Mouse (Mus musculus) embryonic facial prominence, embryonic 11.5 days (tissue): ENCODE data around the gene Cwc25. TPM values are rescaled to one million over a fixed set of nuclear protein-coding genes. Genes with fewer than 3 reads are reported as not detected.
"Not testable (repeated sequence)": the region's sequence is repeated elsewhere in the genome, so short reads cannot be mapped to it uniquely, and the experiment has no call there.

Source experiments
- ATAC-seq: fragments of 200-750 bp; cut with Nextera tagmentation; replicated peaks from 2 replicates; pipeline ENCODE4 v1.8.0; 2017; ENCODE audit warnings: low read depth; ENCODE audit not compliant: insufficient number of reproducible peaks, low FRiP score, low TSS enrichment
- DNase-seq: peaks from one replicate; pipeline ENCODE4 v3.0.0-alpha.2; 2015; ENCODE audit warnings: low spot score
- H3K27ac ChIP-seq: fragments of 300-500 bp; sonication (generic); replicated peaks from 2 replicates; pipeline ENCODE4 v1.5.1; 2014; ENCODE audit warnings: mild to moderate bottlenecking, low read depth, low read length, control low read depth
- H3K27me3 ChIP-seq: fragments of 300-500 bp; sonication (generic); 2 replicates; pipeline ENCODE4 v1.6.1; 2014; ENCODE audit warnings: mild to moderate bottlenecking, low read length, moderate library complexity, mixed read lengths; ENCODE audit not compliant: control insufficient read depth, insufficient read depth
- H3K36me3 ChIP-seq: fragments of 300-500 bp; sonication (generic); replicated peaks from 2 replicates; pipeline ENCODE4 v1.6.1; 2014; ENCODE audit warnings: low read depth, mild to moderate bottlenecking, low read length, moderate library complexity, mixed read lengths; ENCODE audit not compliant: control insufficient read depth, insufficient read depth
- H3K4me1 ChIP-seq: fragments of 300-500 bp; sonication (generic); 2 replicates; pipeline ENCODE4 v1.6.1; 2014; ENCODE audit warnings: low read length, mixed read lengths; ENCODE audit not compliant: control insufficient read depth, insufficient read depth
- H3K4me2 ChIP-seq: fragments of 300-500 bp; sonication (generic); 2 replicates; pipeline ENCODE4 v1.6.1; 2014; ENCODE audit warnings: low read depth, mild to moderate bottlenecking, control low read depth, low read length, moderate library complexity
- H3K4me3 ChIP-seq: fragments of 300-500 bp; sonication (generic); 2 replicates; pipeline ENCODE4 v1.5.1; 2014; ENCODE audit warnings: low read depth, low read length, control low read depth
- H3K9ac ChIP-seq: fragments of 300-500 bp; sonication (generic); replicated peaks from 2 replicates; pipeline ENCODE4 v1.6.1; 2014; ENCODE audit warnings: mild to moderate bottlenecking, control low read depth, low read length
- H3K9me3 ChIP-seq: fragments of 300-500 bp; sonication (generic); replicated peaks from 2 replicates; pipeline ENCODE4 v1.6.1; 2016; ENCODE audit warnings: mild to moderate bottlenecking, low read length, inconsistent platforms, mixed read lengths; ENCODE audit not compliant: control insufficient read depth
- WGBS: fragments of 180-500 bp; shearing (Covaris S2); extraction: QIAGEN DNeasy Blood & Tissue Kit; methylation state at CpG from one replicate; pipeline ENCODE4 v1.1.7; 2014; 5-methylcytosine and 5-hydroxymethylcytosine counted together
- polyA plus RNA-seq: library from polyadenylated mRNA; unstranded; fragments of >200 nt; fragmentation: Nextera tagmentation; extraction: Ambion mirVana; gene quantifications from 2 replicates; pipeline ENCODE4 v1.2.1, GENCODE M21; 2014

Cwc25 gene
- polyA plus RNA-seq, 1 experiment from 2014 or later, result 13.1 TPM

DNA sequence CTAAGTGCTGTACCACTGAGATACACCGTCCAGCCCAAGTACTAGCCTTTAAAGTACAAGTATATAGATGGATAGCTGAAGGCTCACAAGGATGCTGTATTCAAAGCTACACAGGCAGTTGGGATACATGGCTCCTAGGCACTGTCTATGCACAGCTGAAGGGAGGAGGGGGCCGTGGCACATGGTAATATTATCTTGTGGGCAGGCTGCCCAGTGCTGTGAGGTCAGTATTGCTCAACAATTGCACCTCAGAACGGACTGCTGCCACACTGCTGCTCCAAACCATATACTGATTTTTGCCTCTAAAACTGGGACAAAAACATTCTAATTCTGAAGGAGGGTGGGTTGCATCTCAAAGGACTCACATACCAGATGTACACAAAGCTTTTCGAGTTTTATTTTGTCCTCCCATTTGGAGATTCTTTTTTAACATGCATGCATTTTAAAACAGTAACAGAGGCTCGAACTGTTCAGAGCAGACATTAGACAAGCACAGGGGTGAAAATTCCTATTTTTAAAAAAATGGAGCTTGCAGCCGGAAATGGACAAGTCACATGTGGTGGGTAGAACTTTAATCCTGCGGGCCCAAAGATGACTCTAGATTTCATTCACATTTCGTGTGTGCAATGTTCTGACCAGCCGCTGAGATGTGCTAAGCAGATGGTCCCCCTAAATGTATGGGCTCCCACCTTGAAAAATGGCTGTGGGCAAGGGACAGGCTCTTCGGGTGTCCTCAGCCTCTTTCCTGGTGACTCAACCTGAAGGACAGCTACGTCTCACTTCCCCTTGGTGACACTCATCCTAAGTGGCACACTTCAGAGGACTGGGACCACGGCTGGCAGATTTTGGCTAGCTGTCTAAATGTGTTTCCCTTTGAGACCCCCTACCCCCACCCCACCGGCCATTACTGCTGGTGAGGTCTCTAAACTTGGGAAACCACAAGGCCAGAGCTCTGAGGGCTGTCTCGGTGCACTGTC is 51.3 kb downstream of the Cwc25 start:
- no peak overlapping the region for H3K4me3 ChIP-seq
- H3K4me1 ChIP-seq, result no peaks in the 10 kb centered on the region
- H3K27me3 ChIP-seq, result no peaks in the 10 kb centered on the region
- ATAC-seq (no peak), DNase-seq (no peak)
- 91% methylated on average over 14 of the region's 14 CpGs for WGBS
- no peak overlapping the region for H3K4me2 ChIP-seq
- H3K27ac ChIP-seq, result no peak overlapping the region
- H3K36me3 ChIP-seq, result peaks cover 12% of the 10 kb centered on the region; the same call in 1 of the 2 replicates
- H3K9me3 ChIP-seq, result no peaks in the 10 kb centered on the region
- H3K9ac ChIP-seq, result no peak overlapping the region

DNA sequence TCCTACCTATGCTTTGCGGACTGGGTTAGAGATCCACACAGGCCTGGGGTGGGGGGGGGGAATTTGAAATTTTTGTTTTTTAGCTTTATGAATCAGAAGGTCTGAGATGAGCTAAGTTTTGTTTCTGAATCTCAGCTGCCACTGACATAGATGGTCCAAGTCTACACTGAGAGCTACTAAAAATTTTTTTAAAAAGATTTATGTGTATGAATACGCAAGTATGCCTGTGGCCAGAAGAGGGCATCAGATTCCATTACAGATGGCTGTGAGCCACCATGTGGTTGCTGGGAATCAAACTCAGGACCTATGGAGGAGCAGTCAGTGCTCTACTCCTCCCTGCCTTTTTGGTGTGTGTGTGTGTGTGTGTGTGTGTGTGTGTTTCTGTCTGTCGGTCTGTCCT is 52.0 kb downstream of the Cwc25 start:
- no peaks in the 10 kb centered on the region for H3K4me1 ChIP-seq
- no peak overlapping the region for H3K4me2 ChIP-seq
- no peaks in the 10 kb centered on the region for H3K9me3 ChIP-seq
- H3K4me3 ChIP-seq, result no peak overlapping the region
- H3K36me3 ChIP-seq, result peaks cover 10% of the 10 kb centered on the region; the same call in 1 of the 2 replicates
- 93% methylated on average over 3 of the region's 3 CpGs for WGBS
- no peak for DNase-seq
- ATAC-seq, result no peak
- H3K27ac ChIP-seq, result no peak overlapping the region
- H3K9ac ChIP-seq, result no peak overlapping the region
- H3K27me3 ChIP-seq, result no peaks in the 10 kb centered on the region

DNA sequence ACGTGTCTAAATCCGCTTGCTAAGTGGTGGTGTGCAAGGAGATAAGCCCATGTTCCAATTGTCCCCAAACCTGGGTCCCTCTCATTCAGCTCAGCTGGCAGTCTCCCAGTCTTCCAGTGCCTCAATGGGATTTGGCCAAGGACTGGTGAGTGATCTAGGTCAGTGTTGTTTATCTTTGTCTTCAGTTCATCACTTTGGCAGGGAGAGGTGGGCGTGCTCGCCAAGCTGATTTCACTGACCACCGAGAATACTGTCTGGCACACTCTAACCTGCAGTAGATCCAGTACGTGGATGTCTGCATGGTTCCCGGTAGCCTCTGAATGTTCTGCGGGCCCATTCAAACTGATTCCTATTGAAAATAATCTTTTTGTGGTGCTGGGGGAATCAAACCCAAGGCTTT is 52.5 kb downstream of the Cwc25 start:
- H3K4me1 ChIP-seq, result no peaks in the 10 kb centered on the region
- no peak overlapping the region for H3K9ac ChIP-seq
- no peaks in the 10 kb centered on the region for H3K27me3 ChIP-seq
- DNase-seq (no peak), ATAC-seq (no peak)
- H3K9me3 ChIP-seq, result no peaks in the 10 kb centered on the region
- no peak overlapping the region for H3K4me2 ChIP-seq
- WGBS, result 91% methylated on average over 8 of the region's 8 CpGs
- H3K36me3 ChIP-seq, result peaks cover 8% of the 10 kb centered on the region; the same call in 1 of the 2 replicates
- H3K4me3 ChIP-seq, result no peak overlapping the region
- H3K27ac ChIP-seq, result no peak overlapping the region

DNA sequence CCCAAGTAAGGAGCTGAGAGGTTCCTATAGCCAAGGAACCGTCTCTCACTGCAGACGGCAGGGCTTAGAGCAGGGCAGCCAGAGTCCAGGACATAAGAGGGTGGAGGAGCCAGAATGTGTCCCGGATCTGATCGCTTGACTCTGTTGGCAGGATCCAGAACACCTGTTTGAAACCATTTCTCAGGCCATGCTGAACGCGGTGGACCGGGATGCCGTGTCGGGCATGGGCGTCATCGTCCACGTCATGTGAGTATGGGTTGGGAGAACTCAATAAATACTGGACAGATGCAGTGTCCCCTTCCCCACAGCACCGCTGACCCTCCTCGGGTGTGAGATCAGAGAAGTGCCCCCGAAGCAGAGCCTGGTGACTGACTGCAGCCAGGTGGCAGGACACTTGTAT is 54.1 kb downstream of the Cwc25 start:
- ATAC-seq, result no peak
- WGBS, result 96% methylated on average over 15 of the region's 15 CpGs
- Histone ChIP-seq H3K4me1 (no peaks in the 10 kb centered on the region), H3K9me3 (no peaks in the 10 kb centered on the region), H3K36me3 (peaks cover 8% of the 10 kb centered on the region; the same call in 1 of the 2 replicates), H3K4me2 (no peak overlapping the region), H3K4me3 (no peak overlapping the region), H3K27me3 (no peaks in the 10 kb centered on the region), H3K9ac (no peak overlapping the region), H3K27ac (no peak overlapping the region)
- DNase-seq, result no peak

DNA sequence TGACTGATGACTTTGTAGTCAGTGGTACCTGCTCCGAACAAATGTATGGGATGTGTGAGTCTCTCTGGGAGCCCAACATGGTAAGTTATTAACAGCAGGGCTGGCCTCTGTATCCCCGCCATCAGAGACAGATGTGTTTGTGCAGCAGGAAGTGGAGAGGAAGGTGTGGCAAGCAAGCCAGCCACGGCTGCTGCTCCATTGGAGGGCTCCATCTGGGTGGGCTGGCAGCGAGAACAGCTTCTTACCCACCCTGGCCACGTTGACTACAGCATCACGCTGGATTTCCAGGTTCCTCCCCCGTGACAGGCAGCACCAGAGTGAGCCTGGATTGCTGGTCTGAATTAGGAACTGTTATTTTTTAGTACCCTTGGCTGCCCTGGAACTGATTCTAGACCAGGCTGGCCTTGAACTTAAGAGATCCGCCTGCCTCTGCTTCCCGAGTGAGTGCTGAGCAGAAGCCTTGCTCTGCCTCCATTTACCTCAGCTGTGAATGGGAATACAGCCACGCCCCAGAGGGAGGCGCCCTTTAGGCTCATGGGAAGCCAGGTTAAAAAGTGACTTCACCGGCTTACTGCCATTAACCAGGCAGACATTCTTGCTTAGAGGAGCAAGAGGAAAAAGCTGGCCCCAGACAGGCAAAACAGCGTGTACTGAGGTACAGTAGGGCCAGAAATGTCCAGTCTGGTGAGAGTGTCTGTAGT is 55.0 kb downstream of the Cwc25 start:
- Histone ChIP-seq H3K27me3 (no peaks in the 10 kb centered on the region), H3K9me3 (no peaks in the 10 kb centered on the region), H3K36me3 (peaks cover 8% of the 10 kb centered on the region; the same call in 1 of the 2 replicates), H3K4me3 (no peak overlapping the region), H3K4me1 (no peaks in the 10 kb centered on the region), H3K27ac (no peak overlapping the region), H3K4me2 (no peak overlapping the region), H3K9ac (no peak overlapping the region)
- DNase-seq, result no peak
- WGBS, result 88% methylated on average over 13 of the region's 13 CpGs
- no peak for ATAC-seq

DNA sequence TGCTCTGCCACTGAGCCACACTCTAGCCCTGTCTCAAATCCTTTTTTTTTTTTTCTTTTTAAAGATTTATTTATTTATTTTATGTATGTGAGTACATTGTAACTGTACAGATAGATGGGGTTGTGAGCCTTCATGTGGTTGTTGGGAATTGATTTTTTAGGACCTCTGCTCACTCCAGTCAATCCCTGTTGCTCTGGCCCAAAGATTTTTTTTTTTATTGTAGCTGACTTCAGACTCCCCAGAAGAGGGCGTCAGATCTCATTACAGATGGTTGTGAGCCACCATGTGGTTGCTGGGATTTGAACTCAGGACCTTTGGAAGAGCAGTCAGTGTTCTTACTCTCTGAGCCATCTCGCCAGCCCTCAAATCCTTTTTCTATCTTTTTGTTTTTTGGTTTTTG is 56.3 kb downstream of the Cwc25 start:
- not testable (repeated sequence) for H3K27ac ChIP-seq, H3K4me1 ChIP-seq, H3K9me3 ChIP-seq, H3K4me2 ChIP-seq, DNase-seq, H3K4me3 ChIP-seq, ATAC-seq, H3K36me3 ChIP-seq, H3K9ac ChIP-seq, H3K27me3 ChIP-seq
- 84% methylated on average over 2 of the region's 2 CpGs for WGBS

DNA sequence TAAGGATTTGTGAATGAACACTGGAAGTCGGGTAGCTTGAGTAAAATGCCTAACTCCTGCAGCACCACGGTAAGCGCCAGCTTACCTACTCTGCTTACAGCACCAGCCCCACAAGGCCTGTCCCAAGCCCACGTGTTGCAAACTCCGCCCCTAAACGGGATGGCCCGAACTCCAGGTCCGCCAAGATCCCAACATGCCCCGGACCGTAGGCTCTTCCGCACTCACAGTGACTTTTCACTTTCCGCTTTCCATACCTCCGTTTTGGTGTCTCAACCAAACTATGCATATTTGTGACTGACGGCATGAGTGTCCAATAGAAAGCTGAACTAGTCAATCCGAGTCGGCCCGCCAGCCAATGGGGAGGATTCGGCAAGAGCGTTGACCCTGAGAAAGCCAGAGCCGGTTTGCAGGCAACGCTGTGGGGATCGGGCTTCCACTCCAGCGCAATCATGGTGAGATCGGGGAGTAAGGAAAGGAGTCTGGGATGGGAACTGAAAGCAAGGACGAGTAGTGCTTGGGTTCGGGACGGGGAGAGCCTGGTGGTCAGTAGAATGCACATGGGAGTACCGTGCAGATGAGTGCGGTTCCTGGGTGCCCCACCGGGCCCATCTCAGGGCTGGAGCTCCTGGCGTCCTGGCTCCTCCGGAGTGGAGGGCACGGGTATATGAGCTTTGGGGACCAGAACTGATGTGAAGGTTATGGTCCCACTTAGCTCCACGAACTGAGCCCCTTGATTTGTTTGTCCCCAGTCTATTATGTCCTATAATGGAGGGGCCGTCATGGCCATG is 63.1 kb downstream of the Cwc25 start, which contains the start of gene Psmb3:
TSS of gene Psmb3 (plus strand) at position 361 of the 788 bp plus-strand sequence.
- peak; percentile 100 for DNase-seq
- H3K9me3 ChIP-seq, result no peaks in the 10 kb centered on the region
- peaks cover 4% of the 10 kb centered on the region for H3K4me1 ChIP-seq
- H3K36me3 ChIP-seq, result no peaks in the 10 kb centered on the region; the same call in 1 of the 2 replicates
- H3K27me3 ChIP-seq, result no peaks in the 10 kb centered on the region
- H3K4me3 ChIP-seq, result peak within 1 kb of the TSS; percentile 74
- ATAC-seq, result peak; percentile 83
- peak within 1 kb of the TSS; percentile 54; the same call in 1 of the 2 replicates for H3K27ac ChIP-seq
- H3K9ac ChIP-seq, result peak within 1 kb of the TSS; percentile 70
- H3K4me2 ChIP-seq, result peak within 1 kb of the TSS; percentile 75
- under 1% methylated on average over 35 of the region's 35 CpGs for WGBS
